Mouse (Mus musculus) liver, adult 2 months (tissue): Measurements from ENCODE around the gene Gucy2c. TPM values are rescaled to one million over a fixed set of nuclear protein-coding genes. Genes with fewer than 3 reads are reported as not detected.

Experiments used
- DNase-seq: peaks from one replicate; pipeline ENCODE4 v3.0.0-alpha.2; 2011; ENCODE audit warnings: low read depth, low spot score; ENCODE audit errors: extremely low read depth
- H3K27ac ChIP-seq: fragments of 200-500 bp; replicated peaks from 2 replicates; pipeline ENCODE4 v1.5.1; 2012; ENCODE audit warnings: low read depth, mild to moderate bottlenecking, control low read depth, inconsistent platforms, low read length; ENCODE audit not compliant: insufficient read depth
- H3K27me3 ChIP-seq: fragments of 200-500 bp; 2 replicates; pipeline ENCODE4 v1.6.1; 2012; ENCODE audit warnings: mild to moderate bottlenecking, moderate library complexity, low read length, inconsistent platforms; ENCODE audit not compliant: control insufficient read depth, insufficient read depth
- H3K36me3 ChIP-seq: fragments of 200-500 bp; 2 replicates; pipeline ENCODE4 v1.6.1; 2012; ENCODE audit warnings: low read length, inconsistent platforms; ENCODE audit not compliant: control insufficient read depth, insufficient read depth
- H3K4me1 ChIP-seq: fragments of 200-500 bp; 2 replicates; pipeline ENCODE4 v1.6.1; 2011; ENCODE audit warnings: low read length; ENCODE audit not compliant: control insufficient read depth, insufficient read depth
- H3K4me3 ChIP-seq: fragments of 200-500 bp; 2 replicates; pipeline ENCODE4 v1.5.1; 2011; ENCODE audit warnings: low read depth, mild to moderate bottlenecking, control low read depth, low read length, moderate library complexity; ENCODE audit not compliant: insufficient read depth
- H3K79me2 ChIP-seq: fragments of 200-500 bp; 2 replicates; pipeline ENCODE4 v1.6.1; 2012; ENCODE audit warnings: inconsistent platforms, mild to moderate bottlenecking, low read length, moderate library complexity; ENCODE audit not compliant: control insufficient read depth, insufficient read depth
- H3K9ac ChIP-seq: fragments of 200-500 bp; 2 replicates; pipeline ENCODE4 v1.6.1; 2012; ENCODE audit warnings: low read depth, mild to moderate bottlenecking, control low read depth, inconsistent platforms, low read length
- CTCF ChIP-seq: fragments of 200-500 bp; IDR thresholded peaks from 2 replicates; pipeline ENCODE4 v1.5.1; 2011; ENCODE audit warnings: low read depth, low read length, control low read depth
- POLR2A ChIP-seq: fragments of 200-500 bp; IDR thresholded peaks from 2 replicates; pipeline ENCODE4 v1.6.1; 2011; ENCODE audit warnings: low read length, control low read depth; ENCODE audit not compliant: insufficient read depth; ENCODE audit errors: extremely low read depth
- WGBS: fragments of 180-500 bp; shearing (Covaris S2); methylation state at CpG from one replicate; pipeline ENCODE4 v1.1.7; 2018; 5-methylcytosine and 5-hydroxymethylcytosine counted together
- polyA plus RNA-seq: library from polyadenylated mRNA; depleted of rRNA; stranded (reverse); fragments of >200 nt; gene quantifications from 2 replicates; pipeline ENCODE4 v1.2.3, GENCODE M21; 2012
- total RNA-seq: library from RNA; depleted of rRNA; stranded (reverse); fragments of >200 nt; gene quantifications from 2 replicates; pipeline ENCODE4 v1.2.3, GENCODE M21; 2014

Gene Gucy2c
- total and polyA plus RNA-seq, 2 experiments: 0.55 to 0.56 TPM

DNA sequence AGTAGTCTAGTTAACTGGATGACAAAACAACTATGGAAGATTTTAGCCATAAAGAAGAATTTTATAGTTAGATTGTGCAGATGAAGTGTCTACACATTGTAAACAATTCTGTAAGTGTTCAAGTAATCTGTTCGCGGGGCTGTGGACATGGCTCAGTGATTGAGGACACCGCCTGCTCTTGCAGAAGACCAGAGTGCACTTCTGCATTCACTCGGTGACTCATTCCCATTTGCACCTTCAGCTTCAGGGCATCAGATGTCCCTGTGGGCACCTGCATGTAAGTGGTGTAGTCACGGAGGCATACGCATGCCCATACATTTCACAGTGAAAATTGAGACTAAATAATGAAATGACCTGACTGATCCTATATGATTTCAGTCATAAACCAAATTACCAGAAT lies 73.0 kb downstream of the Gucy2c start:
- Histone ChIP-seq H3K36me3 (no peaks in the 10 kb centered on the region), H3K27ac (no peak overlapping the region), H3K79me2 (no peaks in the 10 kb centered on the region), H3K9ac (no peak overlapping the region), H3K4me1 (no peaks in the 10 kb centered on the region), H3K27me3 (no peaks in the 10 kb centered on the region), H3K4me3 (no peak overlapping the region)
- 95% methylated on average over 6 of the region's 6 CpGs for WGBS
- no peak for DNase-seq
- TF ChIP-seq CTCF (no peak), POLR2A (no peak)

DNA sequence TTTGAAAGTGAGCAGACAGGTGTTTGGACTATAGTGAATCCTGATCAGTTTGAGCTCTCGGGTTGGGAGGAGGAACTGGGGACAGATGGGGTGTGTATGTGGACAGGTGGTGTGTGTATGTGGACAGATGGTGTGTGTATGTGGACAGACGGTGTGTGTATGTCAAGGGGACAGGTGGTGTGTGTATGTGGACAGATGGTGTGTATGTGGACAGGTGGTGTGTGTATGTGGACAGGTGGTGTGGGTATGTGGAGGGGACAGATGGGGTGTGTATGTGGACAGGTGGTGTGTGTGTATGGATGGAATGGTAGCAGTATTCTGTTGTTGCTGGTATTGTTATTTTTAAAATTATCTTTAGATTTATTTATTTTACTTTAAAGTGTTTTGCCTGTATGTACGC lies 79.7 kb downstream of the Gucy2c start:
- Histone ChIP-seq H3K9ac (no peak overlapping the region), H3K27me3 (no peaks in the 10 kb centered on the region), H3K4me3 (no peak overlapping the region), H3K4me1 (no peaks in the 10 kb centered on the region), H3K79me2 (no peaks in the 10 kb centered on the region), H3K27ac (no peak overlapping the region), H3K36me3 (no peaks in the 10 kb centered on the region)
- WGBS: 96% methylated on average over 3 of the region's 3 CpGs
- no peak for TF ChIP-seq POLR2A
- TF ChIP-seq CTCF: no peak
- DNase-seq: no peak

DNA sequence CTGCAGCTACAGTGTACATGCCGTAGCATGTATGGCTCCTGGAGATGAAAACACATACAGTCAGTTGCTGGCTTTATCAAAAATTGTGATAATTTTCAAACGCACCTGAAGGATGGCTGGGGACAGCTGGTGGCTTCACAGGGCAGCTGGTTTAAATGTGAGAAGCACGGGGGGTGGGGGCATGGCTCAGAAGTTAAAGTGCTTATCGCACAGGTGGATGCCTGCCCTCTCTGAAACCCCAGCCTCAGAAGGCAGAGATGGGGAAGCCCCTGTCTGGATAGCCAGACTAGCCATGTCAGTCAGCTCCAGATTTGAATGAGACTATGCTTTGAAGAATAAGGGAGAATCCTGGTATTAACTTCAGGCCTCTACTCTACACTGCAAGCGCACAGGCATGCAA lies 80.4 kb downstream of the Gucy2c start:
- no peak overlapping the region for H3K9ac ChIP-seq
- 89% methylated on average over 5 of the region's 5 CpGs for WGBS
- H3K27me3 ChIP-seq: no peaks in the 10 kb centered on the region
- TF ChIP-seq POLR2A (no peak), CTCF (no peak)
- H3K36me3 ChIP-seq: no peaks in the 10 kb centered on the region
- H3K79me2 ChIP-seq: no peaks in the 10 kb centered on the region
- H3K4me3 ChIP-seq: no peak overlapping the region
- no peaks in the 10 kb centered on the region for H3K4me1 ChIP-seq
- no peak overlapping the region for H3K27ac ChIP-seq
- no peak for DNase-seq

DNA sequence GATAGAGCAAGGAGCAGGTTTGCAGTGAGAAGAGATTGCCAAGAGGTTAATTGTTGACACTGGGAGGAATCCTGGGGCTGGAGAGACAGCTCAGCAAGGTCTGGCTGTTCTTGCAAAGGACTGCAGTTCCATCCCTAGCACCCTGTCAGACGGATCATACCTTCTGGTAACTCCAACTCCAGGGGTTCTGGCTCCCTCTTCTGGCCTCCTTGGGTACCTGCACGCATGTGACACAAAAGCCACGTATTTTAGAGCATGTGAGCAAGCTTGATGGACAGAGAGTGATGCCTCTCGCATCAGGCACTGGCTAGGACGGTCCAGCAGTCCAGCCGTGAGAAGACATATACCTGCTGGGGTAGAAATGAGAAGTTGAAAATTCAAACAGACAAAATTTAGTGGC lies 90.3 kb downstream of the Gucy2c start:
- Histone ChIP-seq H3K4me3 (no peak overlapping the region), H3K4me1 (no peaks in the 10 kb centered on the region), H3K79me2 (no peaks in the 10 kb centered on the region), H3K27ac (no peak overlapping the region), H3K9ac (no peak overlapping the region), H3K27me3 (no peaks in the 10 kb centered on the region), H3K36me3 (no peaks in the 10 kb centered on the region)
- DNase-seq: no peak
- TF ChIP-seq POLR2A (no peak), CTCF (peak; percentile 51)
- WGBS: 93% methylated on average over 6 of the region's 6 CpGs

DNA sequence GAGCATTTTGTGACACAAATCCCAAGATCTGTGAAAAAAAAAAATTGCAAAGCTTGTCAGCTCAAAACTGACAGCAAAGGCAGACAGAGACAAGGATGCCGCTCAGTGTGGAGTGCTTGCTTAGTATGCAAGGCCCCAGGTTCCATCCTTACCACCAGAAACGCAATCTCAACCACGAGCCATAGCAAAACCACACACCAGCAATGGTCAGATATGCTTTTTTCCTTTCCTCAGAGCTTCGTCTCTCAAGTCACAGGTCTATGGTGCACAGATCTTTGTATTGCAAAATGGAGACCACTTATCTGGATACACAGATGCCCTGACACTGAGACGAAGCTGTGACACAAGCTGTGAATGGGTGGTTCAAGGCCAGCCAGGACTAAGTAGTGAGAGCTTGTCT lies 91.0 kb downstream of the Gucy2c start:
- H3K27ac ChIP-seq: 0 out of 2 replicates have a peak overlapping the region, but pooled peaks have one; percentile 22
- no peaks in the 10 kb centered on the region for H3K36me3 ChIP-seq
- H3K27me3 ChIP-seq: no peaks in the 10 kb centered on the region
- no peak for DNase-seq
- TF ChIP-seq CTCF (no peak), POLR2A (no peak)
- no peaks in the 10 kb centered on the region for H3K79me2 ChIP-seq
- H3K9ac ChIP-seq: no peak overlapping the region
- H3K4me1 ChIP-seq: no peaks in the 10 kb centered on the region
- H3K4me3 ChIP-seq: no peak overlapping the region
- WGBS: 89% methylated on average over 5 of the region's 5 CpGs

GRCm38 (mm10) chr6:136689790-136690413 lies 91.7 kb downstream of the Gucy2c start:
- TF ChIP-seq CTCF (no peak), POLR2A (no peak)
- peak; percentile 56 for DNase-seq
- Histone ChIP-seq H3K27ac (peak overlapping the region; percentile 28), H3K4me1 (no peaks in the 10 kb centered on the region), H3K36me3 (no peaks in the 10 kb centered on the region), H3K4me3 (no peak overlapping the region), H3K79me2 (no peaks in the 10 kb centered on the region), H3K9ac (no peak overlapping the region), H3K27me3 (no peaks in the 10 kb centered on the region)
- WGBS: 65% methylated on average over 15 of the region's 15 CpGs
